In the genomic region with DNA sequence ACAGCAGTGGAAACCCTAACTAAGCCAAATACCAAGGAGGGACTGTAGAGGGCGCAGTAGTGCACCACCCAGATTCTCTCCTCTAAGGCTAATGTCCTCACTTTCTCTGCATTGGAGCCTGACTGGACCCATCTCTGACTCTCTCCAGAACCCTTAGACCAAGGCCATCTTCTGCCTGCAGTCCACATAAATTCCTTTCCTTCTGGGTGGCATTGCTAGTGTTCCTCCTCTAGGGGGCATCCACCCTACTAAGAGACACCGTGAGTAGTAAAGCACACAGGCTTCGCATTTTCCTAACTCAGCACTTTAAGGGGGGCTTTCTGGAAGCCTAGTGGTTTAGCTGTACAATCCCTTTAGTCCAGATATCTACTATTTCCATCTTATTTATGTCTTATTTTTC, we compare ENCODE assay signal across 14 mouse cellular contexts.
DNase-seq lines count a peak whose midpoint lies in the region; ATAC-seq and TF ChIP-seq lines count a peak whose summit lies in the region.
"Had no signal": no experiment of that assay in that cellular context is flagged by ENCODE, and none has a peak within 500 bp of the region (broad histone marks: within the 10 kb centered on the region; RNA-seq: fewer than 3 reads in every experiment).

No protein-coding gene starts in this region.

- H3K9ac ChIP-seq in forebrain, postnatal 0 days = no peak overlapping the region
- no peak overlapping the region for H3K9ac ChIP-seq in forebrain, embryonic 13.5 days
- no peak overlapping the region for H3K9ac ChIP-seq in liver, embryonic 14.5 days (replicated peaks)
- no peak overlapping the region for H3K9ac ChIP-seq in CH12.LX (ENCODE audit: insufficient read depth, low read depth)
- H3K9ac ChIP-seq in forebrain, embryonic 12.5 days = no peak overlapping the region
- H3K9ac ChIP-seq: liver, embryonic 15.5 days; stomach, embryonic 15.5 days had no signal

- no peak for TF ChIP-seq EP300 in liver, embryonic 14.5 days (IDR thresholded peaks at IDR 0.05; ENCODE audit: low read depth)
- TF ChIP-seq EP300 in CH12.LX (IDR thresholded peaks at IDR 0.05; ENCODE audit: low read length) = no peak

- no peak for TF ChIP-seq POLR2A in CH12.LX (IDR thresholded peaks at IDR 0.05; ENCODE audit: low read depth, low read length)

- no peaks in the 10 kb centered on the region for H3K79me2 ChIP-seq in CH12.LX (replicated peaks; ENCODE audit: control insufficient read depth, extremely low read depth, insufficient read depth, poor library complexity, severe bottlenecking)

- in situ Hi-C loops in CH12.LX (cut with MboI; ENCODE audit: low pct_ligation_motif_present, low pct_unique_long_range_greater_than_20kb, low sequenced_read_pairs) = no loop called here

- ATAC-seq in forebrain, postnatal 0 days = no peak
- no peak for ATAC-seq in forebrain, embryonic 13.5 days
- ATAC-seq in liver, embryonic 14.5 days (ENCODE audit: insufficient read depth) = no peak
- no peak for ATAC-seq in forebrain, embryonic 12.5 days (ENCODE audit: low FRiP score)

- TF ChIP-seq CTCF in forebrain, postnatal 0 days (IDR thresholded peaks at IDR 0.05; ENCODE audit: low read depth) = peak; percentile 44
- peak; percentile 31; the same call in 1 of the 2 replicates for TF ChIP-seq CTCF in liver, embryonic 14.5 days (IDR thresholded peaks at IDR 0.05; ENCODE audit: low read depth)
- peak; percentile 21 to 63; a peak in 3 of 4 replicates for TF ChIP-seq CTCF in CH12.LX (conservative IDR thresholded peaks at IDR 0.05 in 1 of 2, IDR thresholded peaks at IDR 0.05 in 1 of 2; ENCODE audit: low read depth in 2 of 2, low read length in 2 of 2)

- H3K36me3 ChIP-seq in forebrain, postnatal 0 days (ENCODE audit: insufficient read depth) = no peaks in the 10 kb centered on the region
- no peaks in the 10 kb centered on the region for H3K36me3 ChIP-seq in forebrain, embryonic 13.5 days (ENCODE audit: poor library complexity, severe bottlenecking)
- H3K36me3 ChIP-seq in liver, embryonic 14.5 days (replicated peaks; ENCODE audit: control insufficient read depth, insufficient read depth, low read depth) = no peaks in the 10 kb centered on the region
- no peaks in the 10 kb centered on the region for H3K36me3 ChIP-seq in CH12.LX (replicated peaks in 1 of 2; ENCODE audit: control insufficient read depth in 1 of 2, insufficient read depth in 1 of 2, low read length in 1 of 2)
- H3K36me3 ChIP-seq in forebrain, embryonic 12.5 days (replicated peaks) = no peaks in the 10 kb centered on the region
- H3K36me3 ChIP-seq: liver, embryonic 15.5 days; stomach, embryonic 15.5 days had no signal

- no peak; the same call in 1 of the 2 replicates for TF ChIP-seq RAD21 in CH12.LX (IDR thresholded peaks at IDR 0.05; ENCODE audit: low read depth, low read length)

- H3K4me2 ChIP-seq in forebrain, postnatal 0 days (ENCODE audit: low read depth) = no peak overlapping the region
- no peak overlapping the region for H3K4me2 ChIP-seq in forebrain, embryonic 13.5 days
- no peak overlapping the region for H3K4me2 ChIP-seq in liver, embryonic 14.5 days (ENCODE audit: low read depth)
- H3K4me2 ChIP-seq in CH12.LX (ENCODE audit: insufficient read depth, low read depth, poor library complexity, severe bottlenecking) = no peak overlapping the region
- H3K4me2 ChIP-seq in forebrain, embryonic 12.5 days = no peak overlapping the region
- H3K4me2 ChIP-seq: liver, embryonic 15.5 days; stomach, embryonic 15.5 days had no signal

- H3K4me3 ChIP-seq in forebrain, postnatal 0 days (ENCODE audit: low read depth, low read length) = no peak overlapping the region
- H3K4me3 ChIP-seq in forebrain, embryonic 13.5 days = no peak overlapping the region
- H3K4me3 ChIP-seq in liver, embryonic 14.5 days (ENCODE audit: insufficient read depth in 1 of 2, low read depth in 2 of 2, low read length in 2 of 2) = no peak overlapping the region
- H3K4me3 ChIP-seq in CH12.LX (replicated peaks in 1 of 3; ENCODE audit: low read depth in 2 of 3, low read length in 2 of 3, poor library complexity in 1 of 3) = no peak overlapping the region
- no peak overlapping the region for H3K4me3 ChIP-seq in forebrain, embryonic 12.5 days (replicated peaks)
- H3K4me3 ChIP-seq: erythroblast, embryonic 14.5 days; liver, embryonic 15.5 days; stomach, embryonic 15.5 days had no signal

- no peaks in the 10 kb centered on the region for H3K27me3 ChIP-seq in forebrain, postnatal 0 days (ENCODE audit: insufficient read depth, low read length)
- H3K27me3 ChIP-seq in forebrain, embryonic 13.5 days = no peaks in the 10 kb centered on the region
- H3K27me3 ChIP-seq in liver, embryonic 14.5 days (ENCODE audit: control insufficient read depth, insufficient read depth, low read length) = no peaks in the 10 kb centered on the region
- no peaks in the 10 kb centered on the region for H3K27me3 ChIP-seq in CH12.LX (replicated peaks)
- H3K27me3 ChIP-seq in forebrain, embryonic 12.5 days = no peaks in the 10 kb centered on the region
- H3K27me3 ChIP-seq: liver, embryonic 15.5 days; stomach, embryonic 15.5 days had no signal

- no peak for DNase-seq in forebrain, postnatal 0 days
- no peak for DNase-seq in liver, embryonic 14.5 days (ENCODE audit: low read depth in 3 of 3, low spot score in 3 of 3)
- DNase-seq in liver (no peak), CH12.LX (ENCODE audit: extremely low read depth) (no peak)
- DNase-seq in induced T-regulatory cell, adult 2 months (ENCODE audit: low read depth) = peak; percentile 6
- no peak for DNase-seq in left cerebral cortex, adult 18-20 months (ENCODE audit: low spot score in 2 of 2)
- DNase-seq: adrenal gland, postnatal 25 days; heart, adult 18-20 months; heart, postnatal 36 days had no signal

- WGBS in forebrain, postnatal 0 days = 73% methylated on average over 3 of the region's 3 CpGs
- WGBS in forebrain, embryonic 13.5 days = 75% methylated on average over 3 of the region's 3 CpGs
- 52% methylated on average over 3 of the region's 3 CpGs for WGBS in liver, embryonic 14.5 days (ENCODE audit: insufficient replicate concordance)
- WGBS in forebrain, embryonic 12.5 days = 75% methylated on average over 3 of the region's 3 CpGs

- no peak overlapping the region for H3K27ac ChIP-seq in forebrain, postnatal 0 days (ENCODE audit: low read depth, low read length)
- H3K27ac ChIP-seq in forebrain, embryonic 13.5 days = no peak overlapping the region
- H3K27ac ChIP-seq in liver, embryonic 14.5 days = no peak overlapping the region
- H3K27ac ChIP-seq in CH12.LX (ENCODE audit: insufficient read depth, low read depth) = no peak overlapping the region
- H3K27ac ChIP-seq in forebrain, embryonic 12.5 days = no peak overlapping the region
- H3K27ac ChIP-seq: liver, embryonic 15.5 days; stomach, embryonic 15.5 days had no signal

- H3K9me3 ChIP-seq in forebrain, postnatal 0 days (ENCODE audit: low read length) = no peaks in the 10 kb centered on the region
- H3K9me3 ChIP-seq in forebrain, embryonic 13.5 days (replicated peaks) = no peaks in the 10 kb centered on the region
- H3K9me3 ChIP-seq in liver, embryonic 14.5 days (ENCODE audit: control insufficient read depth, low read length) = no peaks in the 10 kb centered on the region
- no peaks in the 10 kb centered on the region for H3K9me3 ChIP-seq in CH12.LX (replicated peaks; ENCODE audit: low read length)
- H3K9me3 ChIP-seq in forebrain, embryonic 12.5 days = no peaks in the 10 kb centered on the region
- H3K9me3 ChIP-seq: liver, embryonic 15.5 days; stomach, embryonic 15.5 days had no signal

- dilution Hi-C loops in CH12.LX (cut with MboI; ENCODE audit: extremely low pct_ligation_motif_present, extremely low pct_unique_long_range_greater_than_20kb, low sequenced_read_pairs) = no loop called here

- no peaks in the 10 kb centered on the region for H3K4me1 ChIP-seq in forebrain, postnatal 0 days (ENCODE audit: insufficient read depth)
- H3K4me1 ChIP-seq in forebrain, embryonic 13.5 days = peaks cover 29% of the 10 kb centered on the region
- H3K4me1 ChIP-seq in liver, embryonic 14.5 days (replicated peaks; ENCODE audit: control insufficient read depth in 2 of 2, insufficient read depth in 2 of 2, low read length in 1 of 2) = no peaks in the 10 kb centered on the region
- no peaks in the 10 kb centered on the region for H3K4me1 ChIP-seq in CH12.LX (ENCODE audit: control insufficient read depth in 1 of 2, insufficient read depth in 2 of 2)
- peaks cover 27% of the 10 kb centered on the region for H3K4me1 ChIP-seq in forebrain, embryonic 12.5 days
- H3K4me1 ChIP-seq: liver, embryonic 15.5 days had no signal

TF ChIP-seq in CH12.LX, 34 proteins besides CTCF, POLR2A, EP300 and RAD21:
- TF ChIP-seq ZNF384 (IDR thresholded peaks at IDR 0.05; ENCODE audit: low read depth, low read length) (no peak), MAFK (IDR thresholded peaks at IDR 0.05; ENCODE audit: insufficient replicate concordance, low read length) (0 out of 2 replicates have a peak, but pooled peaks have one; percentile 73), MEF2A (IDR thresholded peaks at IDR 0.05; ENCODE audit: borderline replicate concordance, low read depth, low read length) (no peak), ELF1 (IDR thresholded peaks at IDR 0.05; ENCODE audit: low read depth, low read length) (no peak)
